Mouse (Mus musculus): ENCODE measurements around the gene Timm10b. TPM values are rescaled to one million over a fixed set of nuclear protein-coding genes. Genes with fewer than 3 reads are reported as not detected.
A peak's percentile ranks its signal among the peaks of the same experiment; 100 is the strongest.

Timm10b gene
- polyA plus RNA-seq, 1 experiment, result 138 TPM

- no peak for TF ChIP-seq CTCF (IDR thresholded peaks at IDR 0.05; ENCODE audit: extremely low read depth, insufficient read depth, low read length)
- TF ChIP-seq POLR2A (IDR thresholded peaks at IDR 0.05; ENCODE audit: extremely low read depth, insufficient read depth, low read length), result no peak
- Histone ChIP-seq H3K4me1 (ENCODE audit: control insufficient read depth, insufficient read depth, low read length) (peaks cover 3% of the 10 kb centered on the region; the same call in 1 of the 2 replicates), H3K27ac (ENCODE audit: insufficient read depth, low read length) (no peak overlapping the region), H3K4me3 (ENCODE audit: insufficient read depth, low read length) (no peak overlapping the region)
Observed at GRCm38 (mm10) chr7:105621053-105621452, 18.8 kb upstream of the Timm10b start.

GRCm38 (mm10) chr7:105621646-105622292 is 18.1 kb upstream of the Timm10b start:
- Histone ChIP-seq H3K4me1 (ENCODE audit: control insufficient read depth, insufficient read depth, low read length) (peaks cover 3% of the 10 kb centered on the region; the same call in 1 of the 2 replicates), H3K27ac (ENCODE audit: insufficient read depth, low read length) (peak overlapping the region; percentile 22; the same call in 1 of the 2 replicates), H3K4me3 (ENCODE audit: insufficient read depth, low read length) (no peak overlapping the region)
- TF ChIP-seq CTCF (IDR thresholded peaks at IDR 0.05; ENCODE audit: extremely low read depth, insufficient read depth, low read length) (no peak), POLR2A (IDR thresholded peaks at IDR 0.05; ENCODE audit: extremely low read depth, insufficient read depth, low read length) (no peak)

GRCm38 (mm10) chr7:105625397-105625796 is 14.5 kb upstream of the Timm10b start:
- Histone ChIP-seq H3K4me1 (ENCODE audit: control insufficient read depth, insufficient read depth, low read length) (peaks cover 9% of the 10 kb centered on the region; the same call in 1 of the 2 replicates), H3K27ac (ENCODE audit: insufficient read depth, low read length) (no peak overlapping the region), H3K4me3 (ENCODE audit: insufficient read depth, low read length) (no peak overlapping the region)
- no peak for TF ChIP-seq POLR2A (IDR thresholded peaks at IDR 0.05; ENCODE audit: extremely low read depth, insufficient read depth, low read length)
- TF ChIP-seq CTCF (IDR thresholded peaks at IDR 0.05; ENCODE audit: extremely low read depth, insufficient read depth, low read length), result no peak

- peaks cover 5% of the 10 kb centered on the region; the same call in 1 of the 2 replicates for H3K4me1 ChIP-seq (ENCODE audit: control insufficient read depth, insufficient read depth, low read length)
- peak overlapping the region; percentile 71 for H3K27ac ChIP-seq (ENCODE audit: insufficient read depth, low read length)
- no peak overlapping the region for H3K4me3 ChIP-seq (ENCODE audit: insufficient read depth, low read length)
- TF ChIP-seq CTCF (IDR thresholded peaks at IDR 0.05; ENCODE audit: extremely low read depth, insufficient read depth, low read length), result no peak
- TF ChIP-seq POLR2A (IDR thresholded peaks at IDR 0.05; ENCODE audit: extremely low read depth, insufficient read depth, low read length), result peak; percentile 13; the same call in 1 of the 2 replicates
Observed at GRCm38 (mm10) chr7:105628633-105629032, 11.2 kb upstream of the Timm10b start.

GRCm38 (mm10) chr7:105632551-105632972 is 7.3 kb upstream of the Timm10b start:
- Histone ChIP-seq H3K4me1 (ENCODE audit: control insufficient read depth, insufficient read depth, low read length) (peaks cover 7% of the 10 kb centered on the region; the same call in 1 of the 2 replicates), H3K27ac (ENCODE audit: insufficient read depth, low read length) (no peak overlapping the region), H3K4me3 (ENCODE audit: insufficient read depth, low read length) (peak overlapping the region; percentile 96)
- no peak for TF ChIP-seq CTCF (IDR thresholded peaks at IDR 0.05; ENCODE audit: extremely low read depth, insufficient read depth, low read length)
- no peak for TF ChIP-seq POLR2A (IDR thresholded peaks at IDR 0.05; ENCODE audit: extremely low read depth, insufficient read depth, low read length)

- TF ChIP-seq POLR2A (IDR thresholded peaks at IDR 0.05; ENCODE audit: extremely low read depth, insufficient read depth, low read length) (0 out of 2 replicates have a peak, but pooled peaks have one; percentile 3), CTCF (IDR thresholded peaks at IDR 0.05; ENCODE audit: extremely low read depth, insufficient read depth, low read length) (no peak)
- Histone ChIP-seq H3K4me1 (ENCODE audit: control insufficient read depth, insufficient read depth, low read length) (peaks cover 7% of the 10 kb centered on the region; the same call in 1 of the 2 replicates), H3K27ac (ENCODE audit: insufficient read depth, low read length) (peak within 1 kb of the TSS; percentile 97), H3K4me3 (ENCODE audit: insufficient read depth, low read length) (peak within 1 kb of the TSS; percentile 96)
Observed at GRCm38 (mm10) chr7:105633127-105633800, 6.6 kb upstream of the Timm10b start, which contains the start of gene Trim3. Trim3 (minus strand) TSS chr7:105633571.

GRCm38 (mm10) chr7:105633801-105634135 is 6.1 kb upstream of the Timm10b start:
- TF ChIP-seq POLR2A (IDR thresholded peaks at IDR 0.05; ENCODE audit: extremely low read depth, insufficient read depth, low read length), result no peak
- H3K4me3 ChIP-seq (ENCODE audit: insufficient read depth, low read length), result peak overlapping the region; percentile 96
- 0 out of 2 replicates have a peak overlapping the region, but pooled peaks have one; percentile 1 for H3K27ac ChIP-seq (ENCODE audit: insufficient read depth, low read length)
- peaks cover 5% of the 10 kb centered on the region; the same call in 1 of the 2 replicates for H3K4me1 ChIP-seq (ENCODE audit: control insufficient read depth, insufficient read depth, low read length)

GRCm38 (mm10) chr7:105634272-105634920 is 5.5 kb upstream of the Timm10b start:
- Histone ChIP-seq H3K4me3 (ENCODE audit: insufficient read depth, low read length) (no peak overlapping the region), H3K27ac (ENCODE audit: insufficient read depth, low read length) (no peak overlapping the region), H3K4me1 (ENCODE audit: control insufficient read depth, insufficient read depth, low read length) (peaks cover 5% of the 10 kb centered on the region)
- no peak for TF ChIP-seq CTCF (IDR thresholded peaks at IDR 0.05; ENCODE audit: extremely low read depth, insufficient read depth, low read length)
- TF ChIP-seq POLR2A (IDR thresholded peaks at IDR 0.05; ENCODE audit: extremely low read depth, insufficient read depth, low read length), result no peak

GRCm38 (mm10) chr7:105635726-105636125 is 4.1 kb upstream of the Timm10b start:
- H3K4me1 ChIP-seq (ENCODE audit: control insufficient read depth, insufficient read depth, low read length), result peaks cover 4% of the 10 kb centered on the region
- TF ChIP-seq POLR2A (IDR thresholded peaks at IDR 0.05; ENCODE audit: extremely low read depth, insufficient read depth, low read length) (no peak), CTCF (IDR thresholded peaks at IDR 0.05; ENCODE audit: extremely low read depth, insufficient read depth, low read length) (no peak)
- no peak overlapping the region for H3K4me3 ChIP-seq (ENCODE audit: insufficient read depth, low read length)
- H3K27ac ChIP-seq (ENCODE audit: insufficient read depth, low read length), result no peak overlapping the region
